Mouse (Mus musculus): Measurements from ENCODE around the gene Casd1. TPM values are rescaled to one million over a fixed set of nuclear protein-coding genes. Genes with fewer than 3 reads are reported as not detected.
"Not testable (repeated sequence)": the region's sequence is repeated elsewhere in the genome, so short reads cannot be mapped to it uniquely, and the experiment has no call there.

Gene Casd1
- polyA plus RNA-seq, 1 experiment from 2014 or later, result 43.8 TPM

DNA sequence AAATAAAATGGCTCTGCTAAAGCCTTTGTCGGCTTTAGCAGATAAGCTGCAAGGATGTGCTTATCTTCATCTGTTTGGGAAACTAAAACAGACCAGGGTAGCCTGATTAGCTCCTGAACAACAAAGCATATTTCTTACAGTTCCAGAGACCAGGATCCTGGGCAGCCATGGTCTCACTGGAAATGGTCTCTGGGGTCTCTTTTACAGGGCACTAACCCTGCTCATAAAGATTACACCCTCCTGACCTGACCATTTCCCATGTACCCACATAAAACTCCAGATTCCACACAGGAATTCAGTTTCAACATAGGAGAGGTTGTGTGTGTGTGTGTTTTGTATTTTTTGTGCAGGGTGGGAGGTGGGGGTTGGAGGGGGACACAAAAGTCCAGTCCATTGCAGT lies 34.2 kb downstream of the Casd1 start:
- Histone ChIP-seq H3K4me3 (no peak overlapping the region), H3K4me1 (peaks cover 10% of the 10 kb centered on the region), H3K36me3 (peaks cover 28% of the 10 kb centered on the region), H3K27me3 (ENCODE audit: insufficient read depth, poor library complexity, severe bottlenecking) (no peaks in the 10 kb centered on the region), H3K9me3 (no peaks in the 10 kb centered on the region), H3K27ac (0 out of 2 replicates have a peak overlapping the region, but pooled peaks have one; percentile 33)
- no peak for DNase-seq (ENCODE audit: low spot score)
- WGBS, result 24% methylated on average over 1 of the region's 1 CpGs

DNA sequence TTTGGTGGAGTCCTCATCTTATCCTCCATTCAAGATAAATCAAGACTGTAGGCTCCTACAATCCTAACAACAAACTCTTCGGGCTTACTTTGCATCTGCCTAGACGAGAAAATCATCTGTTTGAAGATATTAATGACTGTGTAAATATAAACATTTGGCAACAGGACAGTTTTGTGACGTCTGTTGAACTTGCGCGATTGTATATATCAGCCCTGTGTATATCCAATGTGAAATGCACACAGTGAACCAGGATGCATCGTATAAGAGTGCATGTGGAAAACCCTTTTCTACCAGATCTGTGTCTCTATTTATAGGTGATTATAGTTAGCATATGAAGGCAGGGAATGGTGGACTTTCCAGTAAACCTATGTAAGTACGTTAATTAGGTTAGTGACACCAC lies 41.4 kb downstream of the Casd1 start:
- Histone ChIP-seq H3K9me3 (no peaks in the 10 kb centered on the region), H3K27me3 (ENCODE audit: insufficient read depth, poor library complexity, severe bottlenecking) (no peaks in the 10 kb centered on the region), H3K4me1 (no peaks in the 10 kb centered on the region), H3K36me3 (peaks cover 34% of the 10 kb centered on the region), H3K27ac (no peak overlapping the region), H3K4me3 (no peak overlapping the region)
- DNase-seq (ENCODE audit: low spot score), result no peak
- 79% methylated on average over 7 of the region's 7 CpGs for WGBS

DNA sequence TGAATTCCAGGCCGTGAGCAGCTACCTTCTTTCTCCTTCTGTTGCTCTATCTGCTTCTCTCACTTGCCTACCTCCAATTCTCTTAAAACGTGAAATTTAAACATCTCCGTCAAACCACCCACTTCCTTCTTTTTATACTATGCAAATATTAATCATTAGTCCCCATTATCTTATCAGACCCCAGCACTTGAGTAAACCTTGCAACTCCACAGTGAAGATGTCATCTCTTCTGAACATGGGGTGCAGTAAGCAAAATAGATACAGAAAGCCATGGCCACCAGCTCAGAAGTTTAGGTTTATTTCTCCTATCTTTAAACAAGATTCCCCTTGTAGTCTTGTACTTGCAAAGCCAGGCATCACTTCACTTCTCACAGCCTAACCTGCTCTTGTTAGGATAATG lies 46.7 kb downstream of the Casd1 start:
- no peaks in the 10 kb centered on the region for H3K9me3 ChIP-seq
- H3K4me3 ChIP-seq, result no peak overlapping the region
- no peak for DNase-seq (ENCODE audit: low spot score)
- H3K36me3 ChIP-seq, result peaks cover 2% of the 10 kb centered on the region; the same call in 1 of the 2 replicates
- H3K27ac ChIP-seq, result no peak overlapping the region
- H3K27me3 ChIP-seq (ENCODE audit: insufficient read depth, poor library complexity, severe bottlenecking), result no peaks in the 10 kb centered on the region
- H3K4me1 ChIP-seq, result peaks cover 4% of the 10 kb centered on the region; the same call in 1 of the 2 replicates
- WGBS, result 66% methylated on average over 3 of the region's 3 CpGs

DNA sequence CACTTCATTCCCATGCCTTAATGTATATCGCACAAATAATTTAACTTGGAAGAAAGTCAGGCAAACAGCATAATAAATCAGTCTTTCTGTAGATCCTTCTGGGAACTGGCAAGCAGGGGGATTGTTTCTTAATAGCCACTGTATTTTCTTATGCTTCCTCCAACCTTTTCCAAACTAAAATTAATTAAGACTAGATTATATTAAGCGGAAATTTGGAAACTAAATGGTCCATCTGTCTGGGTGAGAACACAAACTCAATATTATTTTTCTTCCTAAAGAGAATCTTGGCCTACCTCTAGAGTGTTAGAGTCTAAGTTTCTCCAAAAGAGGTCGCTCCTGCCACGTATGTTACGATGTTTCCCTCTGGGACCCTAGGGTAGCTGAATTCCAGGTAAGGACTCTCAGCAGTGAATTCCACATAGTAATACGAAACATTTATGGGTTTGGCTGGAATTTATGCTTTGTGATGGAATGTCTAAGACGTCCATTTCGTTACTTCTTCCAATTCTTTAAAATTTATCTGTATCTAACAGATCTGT lies 52.0 kb downstream of the Casd1 start:
- Histone ChIP-seq H3K27ac (no peak overlapping the region), H3K9me3 (peaks cover 2% of the 10 kb centered on the region; the same call in 1 of the 2 replicates), H3K4me1 (peaks cover 4% of the 10 kb centered on the region; the same call in 1 of the 2 replicates), H3K27me3 (ENCODE audit: insufficient read depth, poor library complexity, severe bottlenecking) (no peaks in the 10 kb centered on the region), H3K36me3 (no peaks in the 10 kb centered on the region), H3K4me3 (no peak overlapping the region)
- WGBS, result 76% methylated on average over 8 of the region's 8 CpGs
- DNase-seq (ENCODE audit: low spot score), result no peak

DNA sequence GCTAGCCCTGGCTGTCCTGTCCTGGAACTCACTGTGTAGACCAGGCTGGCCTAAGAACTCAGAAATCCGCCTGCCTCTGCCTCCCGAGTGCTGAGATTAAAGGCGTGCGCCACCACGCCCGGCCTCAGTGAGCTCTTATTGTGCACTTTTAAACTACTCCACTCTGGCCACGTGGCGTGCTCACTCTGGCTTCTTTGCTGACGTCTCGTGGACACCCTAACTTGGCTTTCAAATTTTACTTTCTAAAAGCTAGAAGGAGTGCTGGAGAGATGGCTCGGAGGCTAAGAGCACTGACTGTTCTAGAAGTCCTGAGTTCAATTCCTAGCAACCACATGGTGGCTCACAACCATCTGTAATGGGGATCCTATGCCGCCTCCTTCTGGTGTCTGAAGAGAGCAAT lies 53.1 kb downstream of the Casd1 start:
- H3K36me3 ChIP-seq; H3K27ac ChIP-seq; DNase-seq (ENCODE audit: low spot score); H3K9me3 ChIP-seq; H3K27me3 ChIP-seq (ENCODE audit: insufficient read depth, poor library complexity, severe bottlenecking); H3K4me1 ChIP-seq; H3K4me3 ChIP-seq: not testable (repeated sequence)
- 94% methylated on average over 12 of the region's 12 CpGs for WGBS

DNA sequence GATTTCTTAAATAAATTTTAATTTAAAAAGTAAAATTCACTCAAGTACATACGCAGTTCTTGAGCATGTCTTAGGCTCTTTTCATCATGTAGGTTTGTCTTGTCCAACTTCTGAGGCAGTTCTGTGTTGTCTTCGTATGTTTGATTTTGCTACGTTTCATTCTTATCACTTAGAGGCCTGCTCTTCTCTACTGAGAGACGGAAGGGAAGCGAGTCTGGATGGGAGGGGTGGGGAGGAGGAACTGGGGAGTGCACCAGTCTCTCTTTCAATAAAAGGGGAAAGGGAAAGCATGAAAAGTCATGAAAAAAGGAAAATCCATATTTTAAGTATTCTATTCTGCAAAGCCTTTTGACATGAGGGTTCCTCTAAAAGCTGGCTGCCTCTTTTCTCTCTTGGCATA lies 54.8 kb downstream of the Casd1 start:
- DNase-seq (ENCODE audit: low spot score), result no peak
- Histone ChIP-seq H3K27ac (no peak overlapping the region), H3K9me3 (peaks cover 2% of the 10 kb centered on the region; the same call in 1 of the 2 replicates), H3K4me3 (no peak overlapping the region), H3K27me3 (ENCODE audit: insufficient read depth, poor library complexity, severe bottlenecking) (no peaks in the 10 kb centered on the region), H3K4me1 (no peaks in the 10 kb centered on the region), H3K36me3 (no peaks in the 10 kb centered on the region)
- WGBS, result 28% methylated on average over 5 of the region's 5 CpGs

DNA sequence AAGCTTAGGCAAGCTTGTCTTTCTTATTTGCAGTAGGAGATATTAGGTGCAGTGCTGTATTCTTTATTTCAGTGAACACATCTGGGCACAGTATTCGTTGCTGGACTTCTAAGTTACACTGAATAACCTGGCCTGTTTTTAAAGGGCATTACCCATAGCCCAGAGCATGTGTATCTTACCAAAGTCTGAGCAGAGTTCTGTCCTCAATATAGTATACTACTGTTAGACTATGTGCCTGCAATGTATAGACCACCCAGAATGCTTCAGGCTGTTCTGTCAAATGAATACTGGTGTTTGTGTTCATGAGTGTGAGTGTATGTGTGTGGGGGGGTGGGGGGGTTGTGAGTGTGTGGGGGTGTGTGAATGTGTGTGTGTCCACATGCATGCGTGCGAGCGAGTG lies 55.3 kb downstream of the Casd1 start:
- WGBS, result 94% methylated on average over 4 of the region's 4 CpGs
- peaks cover 2% of the 10 kb centered on the region; the same call in 1 of the 2 replicates for H3K9me3 ChIP-seq
- no peaks in the 10 kb centered on the region for H3K27me3 ChIP-seq (ENCODE audit: insufficient read depth, poor library complexity, severe bottlenecking)

DNA sequence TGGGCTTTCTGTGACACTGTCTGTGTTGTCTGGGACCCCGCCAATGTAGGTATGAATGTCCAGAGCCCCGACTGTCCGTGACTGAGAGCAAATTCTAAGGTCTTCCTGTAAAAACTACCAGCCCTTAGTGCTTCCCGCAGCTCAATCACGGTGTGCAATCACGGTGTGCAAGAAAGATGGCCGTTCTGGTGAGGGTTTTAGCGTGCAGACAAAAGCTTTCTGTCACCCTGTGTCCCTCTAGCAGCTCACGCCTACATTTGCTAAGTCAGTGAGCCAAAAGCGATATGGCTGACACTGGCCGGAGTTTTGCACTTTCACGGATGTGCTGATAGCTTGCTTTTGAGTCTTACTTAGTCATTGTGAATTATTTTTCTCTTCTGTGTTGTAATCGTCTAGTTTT lies 58.2 kb downstream of the Casd1 start:
- H3K9me3 ChIP-seq, result no peaks in the 10 kb centered on the region
- no peak overlapping the region for H3K4me3 ChIP-seq
- H3K27me3 ChIP-seq (ENCODE audit: insufficient read depth, poor library complexity, severe bottlenecking), result no peaks in the 10 kb centered on the region
- 82% methylated on average over 13 of the region's 13 CpGs for WGBS
- no peak for DNase-seq (ENCODE audit: low spot score)
- H3K4me1 ChIP-seq, result no peaks in the 10 kb centered on the region
- H3K36me3 ChIP-seq, result no peaks in the 10 kb centered on the region
- H3K27ac ChIP-seq, result no peak overlapping the region

More for the DNA sequence above, 55.3 kb downstream of the Casd1 start:
- Histone ChIP-seq H3K36me3 (no peaks in the 10 kb centered on the region), H3K4me3 (no peak overlapping the region), H3K4me1 (no peaks in the 10 kb centered on the region), H3K27ac (no peak overlapping the region)
- no peak for DNase-seq (ENCODE audit: low spot score)

DNA sequence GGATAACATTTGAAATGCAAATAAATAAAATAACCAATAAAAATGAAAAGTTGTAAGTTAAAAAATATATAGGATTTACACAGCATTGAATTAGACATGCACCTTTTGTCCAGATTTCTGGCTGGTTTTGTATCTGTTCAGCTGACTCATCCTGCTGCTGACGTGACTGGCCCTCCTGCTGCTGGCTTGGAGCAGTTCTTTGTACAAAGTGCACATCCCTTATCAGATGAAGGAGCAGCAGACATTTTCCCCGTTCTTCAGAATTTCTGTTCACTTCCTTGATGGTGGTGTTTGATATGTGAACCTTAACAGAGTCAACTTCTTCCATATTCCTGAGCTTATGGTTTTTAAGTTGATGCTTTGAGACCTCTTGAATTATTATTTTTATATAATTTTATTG lies 62.9 kb downstream of the Casd1 start:
- Histone ChIP-seq H3K27ac (no peak overlapping the region), H3K36me3 (no peaks in the 10 kb centered on the region), H3K4me3 (no peak overlapping the region), H3K9me3 (no peaks in the 10 kb centered on the region), H3K4me1 (no peaks in the 10 kb centered on the region), H3K27me3 (ENCODE audit: insufficient read depth, poor library complexity, severe bottlenecking) (no peaks in the 10 kb centered on the region)
- 39% methylated on average over 2 of the region's 2 CpGs for whole genome bisulfite sequencing
- DNase-seq (ENCODE audit: low spot score), result no peak

DNA sequence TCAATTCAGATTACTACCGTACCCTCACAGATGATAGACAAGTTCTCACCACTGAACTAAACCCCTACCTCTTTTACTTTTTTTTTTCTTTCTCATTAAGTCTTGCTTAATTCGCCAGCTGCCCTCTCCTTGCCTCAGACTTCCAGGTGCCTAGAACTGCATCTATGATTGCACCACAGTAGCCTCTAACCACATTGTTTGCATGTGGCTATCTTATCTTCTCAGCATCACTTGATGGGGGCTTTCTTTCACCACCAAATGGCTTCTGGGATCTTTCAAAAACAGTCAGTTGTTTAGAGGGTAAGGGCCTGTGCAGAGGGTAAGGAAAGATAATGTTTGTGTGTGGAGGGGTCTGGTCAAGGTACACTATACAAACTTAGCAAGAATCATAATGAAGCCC lies 63.7 kb downstream of the Casd1 start:
- 18% methylated on average over 2 of the region's 2 CpGs for WGBS
- no peak overlapping the region for H3K27ac ChIP-seq
- H3K9me3 ChIP-seq, result no peaks in the 10 kb centered on the region
- H3K4me3 ChIP-seq, result no peak overlapping the region
- no peaks in the 10 kb centered on the region for H3K4me1 ChIP-seq
- no peak for DNase-seq (ENCODE audit: low spot score)
- H3K27me3 ChIP-seq (ENCODE audit: insufficient read depth, poor library complexity, severe bottlenecking), result no peaks in the 10 kb centered on the region
- no peaks in the 10 kb centered on the region for H3K36me3 ChIP-seq

DNA sequence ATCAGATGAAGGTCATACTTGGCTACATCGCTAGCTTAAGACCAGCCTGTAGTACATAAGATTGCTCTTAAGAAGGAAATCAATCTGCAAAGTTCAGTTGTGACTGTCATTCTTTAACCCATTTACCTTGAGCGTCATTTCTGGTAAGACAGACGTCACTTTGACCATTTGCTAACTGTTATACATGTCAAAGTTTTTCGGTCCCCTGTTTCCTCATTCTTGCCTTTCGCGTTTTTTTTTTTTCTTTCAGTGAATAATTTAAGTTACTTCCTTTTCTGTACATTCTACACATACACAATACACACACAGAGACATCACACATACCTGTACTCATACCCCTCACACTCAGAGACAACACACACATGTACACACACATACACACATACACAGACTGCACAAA lies 64.5 kb downstream of the Casd1 start:
- WGBS, result 93% methylated on average over 6 of the region's 6 CpGs
- no peak overlapping the region for H3K4me3 ChIP-seq
- H3K9me3 ChIP-seq, result no peaks in the 10 kb centered on the region
- no peak overlapping the region for H3K27ac ChIP-seq
- H3K27me3 ChIP-seq (ENCODE audit: insufficient read depth, poor library complexity, severe bottlenecking), result no peaks in the 10 kb centered on the region
- no peak for DNase-seq (ENCODE audit: low spot score)
- no peaks in the 10 kb centered on the region for H3K4me1 ChIP-seq
- H3K36me3 ChIP-seq, result no peaks in the 10 kb centered on the region

DNA sequence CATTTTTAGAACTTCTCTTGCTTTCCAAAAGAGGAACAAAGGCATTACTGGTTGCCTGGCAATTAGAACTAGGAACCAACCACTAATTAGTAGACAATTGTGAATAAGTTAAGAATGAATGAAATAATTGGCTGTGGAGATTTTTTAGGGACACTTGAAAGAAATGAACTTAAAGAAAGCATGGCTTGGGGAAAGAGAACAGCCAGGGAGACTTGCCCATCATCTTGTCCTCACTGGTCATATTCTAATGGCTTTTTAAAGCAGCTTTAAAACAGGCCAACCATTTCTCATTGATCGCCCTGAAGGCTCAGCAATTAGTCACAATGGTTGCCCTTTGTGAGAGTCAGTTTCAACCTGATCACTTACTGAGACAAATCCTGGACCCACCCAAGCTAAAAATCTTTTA lies 76.7 kb downstream of the Casd1 start:
- H3K4me1 ChIP-seq, result no peaks in the 10 kb centered on the region
- H3K36me3 ChIP-seq, result peaks cover 1% of the 10 kb centered on the region
- no peaks in the 10 kb centered on the region for H3K27me3 ChIP-seq (ENCODE audit: insufficient read depth, poor library complexity, severe bottlenecking)
- H3K9me3 ChIP-seq, result no peaks in the 10 kb centered on the region
- H3K27ac ChIP-seq, result no peak overlapping the region
- H3K4me3 ChIP-seq, result no peak overlapping the region
- no peak for DNase-seq (ENCODE audit: low spot score)
- WGBS, result 79% methylated on average over 1 of the region's 1 CpGs

DNA sequence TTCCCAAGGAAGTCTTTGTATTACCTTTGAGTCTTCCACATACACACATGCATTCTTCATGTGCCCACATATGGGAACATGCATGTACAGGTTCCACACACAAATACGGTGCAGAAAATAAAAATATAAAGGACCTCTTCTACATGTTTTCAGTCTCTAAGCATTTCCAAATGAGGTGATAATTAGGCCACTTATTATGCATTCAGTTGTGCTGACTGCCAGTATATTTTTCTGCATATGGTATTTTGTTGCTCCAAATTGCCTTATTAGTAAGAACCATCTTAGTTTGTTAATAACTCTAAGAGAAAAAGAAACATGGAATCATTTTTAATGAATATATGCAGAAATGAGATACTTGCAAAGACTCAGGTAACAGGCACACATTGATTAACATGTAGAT lies 79.3 kb downstream of the Casd1 start:
- peaks cover 3% of the 10 kb centered on the region; the same call in 1 of the 2 replicates for H3K4me1 ChIP-seq
- no peak overlapping the region for H3K4me3 ChIP-seq
- H3K27me3 ChIP-seq (ENCODE audit: insufficient read depth, poor library complexity, severe bottlenecking), result no peaks in the 10 kb centered on the region
- no peaks in the 10 kb centered on the region for H3K9me3 ChIP-seq
- no peak overlapping the region for H3K27ac ChIP-seq
- peaks cover 3% of the 10 kb centered on the region; the same call in 1 of the 2 replicates for H3K36me3 ChIP-seq
- DNase-seq (ENCODE audit: low spot score), result no peak
- 88% methylated on average over 1 of the region's 1 CpGs for WGBS

DNA sequence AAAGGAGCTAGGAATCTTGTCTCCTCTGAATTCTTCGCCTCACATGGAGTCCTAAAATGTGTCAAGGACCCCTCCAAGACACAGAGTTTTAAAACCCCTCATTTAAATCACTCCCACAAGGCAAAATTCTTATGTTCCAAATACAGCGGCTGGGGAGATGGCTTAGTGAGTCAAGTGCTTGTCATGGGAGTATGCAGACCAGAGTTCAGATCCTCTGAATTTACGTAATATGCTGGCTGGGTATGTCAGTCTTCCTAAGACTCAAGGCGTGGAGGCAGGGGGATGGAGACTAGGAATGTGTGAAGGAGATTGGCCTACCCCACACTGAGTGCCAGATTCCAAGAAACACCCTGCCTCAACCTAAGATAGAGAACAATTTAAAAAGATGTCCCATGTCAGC lies 79.9 kb downstream of the Casd1 start:
- 79% methylated on average over 4 of the region's 4 CpGs for WGBS
- no peak for DNase-seq (ENCODE audit: low spot score)
- H3K27ac ChIP-seq, result no peak overlapping the region

More for the DNA sequence above, 79.9 kb downstream of the Casd1 start:
- H3K4me3 ChIP-seq, result no peak overlapping the region
- H3K36me3 ChIP-seq, result peaks cover 3% of the 10 kb centered on the region; the same call in 1 of the 2 replicates
- H3K27me3 ChIP-seq (ENCODE audit: insufficient read depth, poor library complexity, severe bottlenecking), result no peaks in the 10 kb centered on the region
- H3K4me1 ChIP-seq, result peaks cover 3% of the 10 kb centered on the region; the same call in 1 of the 2 replicates
- no peaks in the 10 kb centered on the region for H3K9me3 ChIP-seq

Data from heart, embryonic 10.5 days (tissue).